27 mouse cellular contexts compared by ENCODE assay signal in genomic region chr3:92033892-92034291, GRCm38 (mm10). TPM values are rescaled to one million over a fixed set of nuclear protein-coding genes. Genes with fewer than 3 reads are reported as not detected.
"Had no signal": no experiment of that assay in that cellular context is flagged by ENCODE, and none has a peak within 500 bp of the region (broad histone marks: within the 10 kb centered on the region; RNA-seq: fewer than 3 reads in every experiment).

No protein-coding gene starts in this region.

- H3K4me2 ChIP-seq: intestine, embryonic 15.5 days; liver, embryonic 11.5 days; lung, embryonic 15.5 days; midbrain, embryonic 12.5 days; midbrain, embryonic 15.5 days had no signal

- H3K36me3 ChIP-seq: intestine, embryonic 15.5 days; lung, embryonic 15.5 days; midbrain, embryonic 12.5 days; midbrain, embryonic 15.5 days had no signal

- ATAC-seq: intestine, embryonic 15.5 days; midbrain, embryonic 15.5 days had no signal

- DNase-seq: kidney, adult 18-20 months; kidney, adult 9 months; kidney, postnatal 14 days; kidney, postnatal 4 days; layer of hippocampus, adult 9-11 months; right cerebral cortex, adult 18-20 months; right cerebral cortex, postnatal 14 days; right cerebral cortex, postnatal 4 days; spleen, adult 18-20 months; thymus, postnatal 25 days had no signal

- H3K27ac ChIP-seq: intestine, embryonic 15.5 days; liver, embryonic 14.5 days; lung, embryonic 15.5 days; macrophage; midbrain, embryonic 12.5 days; midbrain, embryonic 15.5 days had no signal

- H3K27me3 ChIP-seq: intestine, embryonic 15.5 days; lung, embryonic 15.5 days; midbrain, embryonic 12.5 days; midbrain, embryonic 15.5 days had no signal

- H3K4me1 ChIP-seq: intestine, embryonic 15.5 days; lung, embryonic 15.5 days; midbrain, embryonic 12.5 days; midbrain, embryonic 15.5 days had no signal

- H3K9me3 ChIP-seq: intestine, embryonic 15.5 days; lung, embryonic 15.5 days; midbrain, embryonic 12.5 days; midbrain, embryonic 15.5 days had no signal

- H3K4me3 ChIP-seq: intestine, embryonic 15.5 days; lung, embryonic 15.5 days; midbrain, embryonic 12.5 days; midbrain, embryonic 15.5 days had no signal

- H3K9ac ChIP-seq: intestine, embryonic 15.5 days; liver, embryonic 14.5 days; lung, embryonic 15.5 days; midbrain, embryonic 12.5 days; midbrain, embryonic 15.5 days had no signal

RNA-seq across cellular contexts. Expression of gene Pglyrp3, which starts 19.5 kb away (rescaled TPM):
- total RNA-seq: layer of hippocampus, adult 18-20 months; layer of hippocampus, postnatal 25 days; left cerebral cortex, adult 18-20 months; left cerebral cortex, postnatal 25 days; megakaryocyte, adult 5-6 weeks had no signal
- polyA plus RNA-seq: intestine, embryonic 15.5 days; kidney, embryonic 16.5 days; limb, embryonic 11.5 days; liver, embryonic 11.5 days; liver, embryonic 14.5 days; lung, embryonic 15.5 days; macrophage; midbrain, embryonic 12.5 days; midbrain, embryonic 15.5 days; neural tube, embryonic 11.5 days; neural tube, embryonic 14.5 days; thymus, postnatal 0 days had no signal

RNA-seq across cellular contexts. Expression of gene Lor, which starts 49.0 kb away (rescaled TPM):
- total RNA-seq: megakaryocyte, adult 5-6 weeks had no signal
- polyA plus RNA-seq: macrophage had no signal
